Mouse (Mus musculus) hindbrain, embryonic 10.5 days (tissue): Measurements from ENCODE around the gene Cd164l2. TPM values are rescaled to one million over a fixed set of nuclear protein-coding genes. Genes with fewer than 3 reads are reported as not detected.

Source experiments
- DNase-seq: peaks from one replicate; pipeline ENCODE4 v3.0.0-alpha.2; 2017; ENCODE audit warnings: low spot score
- H3K27ac ChIP-seq: fragments of 300-500 bp; sonication (generic); 2 replicates; pipeline ENCODE4 v1.5.1; 2016; ENCODE audit warnings: mild to moderate bottlenecking, moderate library complexity
- H3K27me3 ChIP-seq: fragments of 300-500 bp; sonication (generic); 2 replicates; pipeline ENCODE4 v1.6.1; 2016; ENCODE audit warnings: mild to moderate bottlenecking; ENCODE audit not compliant: poor library complexity, insufficient read depth, severe bottlenecking
- H3K36me3 ChIP-seq: fragments of 300-500 bp; sonication (generic); 2 replicates; pipeline ENCODE4 v1.6.1; 2016; ENCODE audit warnings: mild to moderate bottlenecking, moderate library complexity
- H3K4me1 ChIP-seq: fragments of 300-500 bp; sonication (generic); replicated peaks from 2 replicates; pipeline ENCODE4 v1.6.1; 2016; ENCODE audit warnings: mild to moderate bottlenecking
- H3K4me3 ChIP-seq: fragments of 300-500 bp; sonication (generic); 2 replicates; pipeline ENCODE4 v1.5.1; 2016; ENCODE audit warnings: mild to moderate bottlenecking, moderate library complexity
- H3K9me3 ChIP-seq: fragments of 300-500 bp; sonication (generic); 2 replicates; pipeline ENCODE4 v1.6.1; 2016; ENCODE audit warnings: mild to moderate bottlenecking, moderate library complexity
- WGBS: fragments of 180-500 bp; shearing (Covaris S2); methylation state at CpG from one replicate; pipeline ENCODE4 v1.1.7; 2016; 5-methylcytosine and 5-hydroxymethylcytosine counted together
- polyA plus RNA-seq: library from polyadenylated mRNA; unstranded; fragments of >200 nt; fragmentation: Nextera tagmentation; extraction: Ambion mirVana; gene quantifications from 2 replicates; pipeline ENCODE4 v1.2.1, GENCODE M21; 2016

Gene Cd164l2
- polyA plus RNA-seq, 1 experiment from 2014 or later = 1.1 TPM

- 82% methylated on average over 5 of the region's 5 CpGs for WGBS
- H3K27ac ChIP-seq = no peak overlapping the region
- no peaks in the 10 kb centered on the region for H3K36me3 ChIP-seq
- no peak overlapping the region for H3K4me3 ChIP-seq
- DNase-seq = no peak
- peaks cover 6% of the 10 kb centered on the region for H3K4me1 ChIP-seq
- no peaks in the 10 kb centered on the region for H3K9me3 ChIP-seq
- H3K27me3 ChIP-seq = peaks cover 59% of the 10 kb centered on the region
Measured at GRCm38 (mm10) chr4:133235415-133235814, 23.5 kb downstream of the Cd164l2 start.

DNA sequence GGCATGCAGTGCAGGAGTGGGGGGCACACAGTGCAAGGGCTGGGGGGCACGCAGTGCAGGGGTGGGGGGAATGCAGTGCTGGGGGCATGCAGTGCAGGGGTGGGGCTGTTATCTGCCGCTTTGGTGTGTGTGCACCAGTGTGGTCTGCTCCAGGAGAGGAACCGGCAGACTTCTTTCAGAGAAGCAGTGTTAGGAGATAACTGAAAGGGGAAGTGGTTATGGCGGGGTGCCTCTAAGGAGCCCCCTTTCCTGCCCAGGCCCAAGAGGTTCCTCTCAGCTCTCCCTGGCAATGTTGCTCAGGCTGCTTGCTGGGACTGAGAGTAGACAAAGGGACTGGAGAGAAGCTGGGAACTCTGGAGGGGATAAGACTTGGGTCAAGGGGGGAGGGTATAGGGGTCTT is 26.0 kb downstream of the Cd164l2 start:
- Histone ChIP-seq H3K4me3 (no peak overlapping the region), H3K9me3 (no peaks in the 10 kb centered on the region), H3K27me3 (peaks cover 76% of the 10 kb centered on the region), H3K27ac (peak overlapping the region; percentile 40; the same call in 1 of the 2 replicates), H3K36me3 (no peaks in the 10 kb centered on the region), H3K4me1 (peaks cover 29% of the 10 kb centered on the region)
- no peak for DNase-seq
- 81% methylated on average over 4 of the region's 4 CpGs for WGBS

GRCm38 (mm10) chr4:133240490-133240921 is 28.6 kb downstream of the Cd164l2 start, which contains the start of gene Map3k6:
Gene Map3k6, plus strand, starts transcription at chr4:133240818.
- Histone ChIP-seq H3K4me3 (peak within 1 kb of the TSS; percentile 67), H3K36me3 (no peaks in the 10 kb centered on the region), H3K27ac (peak within 1 kb of the TSS; percentile 86), H3K4me1 (peaks cover 38% of the 10 kb centered on the region), H3K9me3 (no peaks in the 10 kb centered on the region), H3K27me3 (peaks cover 92% of the 10 kb centered on the region)
- DNase-seq = peak; percentile 39
- WGBS = 5% methylated on average over 16 of the region's 16 CpGs

- H3K36me3 ChIP-seq = no peaks in the 10 kb centered on the region
- peak overlapping the region; percentile 67 for H3K4me3 ChIP-seq
- H3K27me3 ChIP-seq = peaks cover 93% of the 10 kb centered on the region
- H3K27ac ChIP-seq = peak overlapping the region; percentile 86
- peaks cover 38% of the 10 kb centered on the region for H3K4me1 ChIP-seq
- no peaks in the 10 kb centered on the region for H3K9me3 ChIP-seq
- peak; percentile 93 for DNase-seq
- WGBS = under 1% methylated on average over 78 of the region's 78 CpGs
Measured at GRCm38 (mm10) chr4:133240934-133241908, 29.3 kb downstream of the Cd164l2 start.

DNA sequence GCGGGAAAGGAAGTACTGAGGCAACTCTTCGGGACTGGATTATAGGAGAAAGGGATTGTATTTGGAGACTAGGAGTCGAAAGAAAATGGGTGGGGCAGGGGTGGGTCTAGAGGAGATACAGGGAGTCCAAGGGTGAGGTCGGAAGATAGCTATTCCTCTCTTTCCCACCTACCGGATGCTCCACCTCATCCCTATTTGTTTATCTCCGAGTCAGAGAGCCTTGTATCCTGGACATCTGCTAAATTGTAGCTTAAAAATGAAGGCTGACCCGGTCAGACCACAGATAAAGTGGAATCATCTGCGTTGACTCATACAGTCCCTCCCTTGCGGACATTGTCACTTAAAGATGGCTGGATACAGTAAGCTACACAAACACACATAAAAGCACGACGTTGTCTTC is 30.0 kb downstream of the Cd164l2 start:
- Histone ChIP-seq H3K9me3 (no peaks in the 10 kb centered on the region), H3K36me3 (no peaks in the 10 kb centered on the region), H3K4me1 (peaks cover 42% of the 10 kb centered on the region), H3K27ac (no peak overlapping the region), H3K4me3 (peak overlapping the region; percentile 67), H3K27me3 (peaks cover 96% of the 10 kb centered on the region)
- DNase-seq = no peak
- 33% methylated on average over 11 of the region's 11 CpGs for WGBS

- Histone ChIP-seq H3K27me3 (peaks cover 96% of the 10 kb centered on the region), H3K4me1 (peaks cover 47% of the 10 kb centered on the region)
- WGBS = 51% methylated on average over 9 of the region's 9 CpGs
Measured at GRCm38 (mm10) chr4:133242710-133243109, 30.8 kb downstream of the Cd164l2 start.

DNA sequence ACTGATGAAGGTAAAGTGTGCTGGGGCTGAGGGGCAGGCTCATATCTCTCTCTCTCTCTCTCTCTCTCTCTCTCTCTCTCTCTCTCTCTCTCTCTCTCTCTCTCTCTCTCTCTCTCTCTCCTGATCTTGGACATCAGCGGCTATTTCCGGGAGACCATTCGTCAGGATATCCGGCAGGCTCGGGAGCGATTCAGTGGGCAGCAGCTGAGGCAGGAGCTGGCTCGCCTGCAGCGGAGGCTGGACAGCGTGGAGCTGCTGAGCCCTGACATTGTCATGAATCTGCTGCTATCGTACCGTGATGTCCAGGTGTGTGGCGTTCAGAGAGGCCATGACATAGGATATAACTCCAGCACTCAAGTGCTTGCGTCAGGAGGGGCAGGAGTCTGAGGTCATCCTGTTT is 31.6 kb downstream of the Cd164l2 start:
- Histone ChIP-seq H3K4me1 (peaks cover 44% of the 10 kb centered on the region), H3K4me3 (no peak overlapping the region), H3K27ac (0 out of 2 replicates have a peak overlapping the region, but pooled peaks have one; percentile 16), H3K27me3 (peaks cover 98% of the 10 kb centered on the region), H3K9me3 (no peaks in the 10 kb centered on the region), H3K36me3 (no peaks in the 10 kb centered on the region)
- WGBS = 52% methylated on average over 13 of the region's 13 CpGs
- DNase-seq = no peak

More at GRCm38 (mm10) chr4:133242710-133243109, 30.8 kb downstream of the Cd164l2 start:
- no peaks in the 10 kb centered on the region for H3K9me3 ChIP-seq
- no peak for DNase-seq
- no peak overlapping the region for H3K4me3 ChIP-seq
- H3K27ac ChIP-seq = no peak overlapping the region
- H3K36me3 ChIP-seq = no peaks in the 10 kb centered on the region

DNA sequence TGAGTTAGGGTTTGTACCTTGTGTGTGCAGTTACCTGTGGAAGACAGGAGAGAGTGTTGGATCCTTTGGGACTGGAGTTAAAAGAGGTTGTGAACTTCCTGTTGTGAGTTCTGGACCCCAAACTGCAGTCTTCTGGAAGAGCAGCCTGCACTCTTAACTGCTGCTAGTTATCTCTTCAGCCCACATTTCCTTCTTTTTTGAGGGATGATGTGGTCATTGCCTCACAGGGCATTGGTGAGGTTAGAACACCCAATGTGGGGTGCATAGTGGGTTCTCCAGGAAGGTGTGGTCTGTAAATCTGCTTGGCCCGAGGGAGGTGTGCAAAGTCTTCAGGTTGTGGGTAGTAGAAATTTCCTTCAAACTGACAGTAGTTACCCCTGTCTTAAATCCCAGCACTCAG is 32.4 kb downstream of the Cd164l2 start:
- Histone ChIP-seq H3K4me3 (no peak overlapping the region), H3K9me3 (no peaks in the 10 kb centered on the region), H3K27me3 (peaks cover 98% of the 10 kb centered on the region), H3K36me3 (no peaks in the 10 kb centered on the region), H3K27ac (no peak overlapping the region), H3K4me1 (peaks cover 44% of the 10 kb centered on the region)
- DNase-seq = no peak
- 78% methylated on average over 1 of the region's 1 CpGs for WGBS

DNA sequence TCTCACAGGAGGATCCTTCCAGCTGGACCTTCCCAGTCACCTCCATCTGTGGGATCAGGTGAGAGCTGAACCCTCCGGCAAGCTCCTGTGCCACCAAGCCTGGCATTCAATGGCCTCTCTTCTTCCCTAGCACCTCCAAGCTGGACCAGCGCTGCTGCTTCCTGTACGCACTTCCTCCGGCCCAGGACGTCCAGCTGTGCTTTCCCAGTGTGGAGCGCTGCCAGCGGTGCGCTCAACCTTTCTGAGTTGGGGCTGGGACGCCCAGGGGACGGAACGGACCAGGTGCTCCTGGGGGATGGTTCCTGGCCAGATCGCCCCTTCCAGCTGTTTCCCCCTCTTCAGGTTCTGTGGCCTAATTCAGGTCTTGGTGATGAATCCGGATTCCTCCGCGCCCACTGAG is 35.1 kb downstream of the Cd164l2 start:
- Histone ChIP-seq H3K36me3 (no peaks in the 10 kb centered on the region), H3K27me3 (peaks cover 100% of the 10 kb centered on the region), H3K9me3 (no peaks in the 10 kb centered on the region), H3K27ac (no peak overlapping the region), H3K4me3 (no peak overlapping the region), H3K4me1 (peaks cover 50% of the 10 kb centered on the region)
- no peak for DNase-seq
- WGBS = 26% methylated on average over 15 of the region's 15 CpGs

- peaks cover 100% of the 10 kb centered on the region for H3K27me3 ChIP-seq
- H3K4me1 ChIP-seq = peaks cover 46% of the 10 kb centered on the region
- DNase-seq = no peak
- no peaks in the 10 kb centered on the region for H3K9me3 ChIP-seq
- 79% methylated on average over 13 of the region's 13 CpGs for WGBS
- H3K27ac ChIP-seq = no peak overlapping the region
- no peak overlapping the region for H3K4me3 ChIP-seq
- H3K36me3 ChIP-seq = no peaks in the 10 kb centered on the region
Measured at GRCm38 (mm10) chr4:133247806-133248449, 36.0 kb downstream of the Cd164l2 start.

DNA sequence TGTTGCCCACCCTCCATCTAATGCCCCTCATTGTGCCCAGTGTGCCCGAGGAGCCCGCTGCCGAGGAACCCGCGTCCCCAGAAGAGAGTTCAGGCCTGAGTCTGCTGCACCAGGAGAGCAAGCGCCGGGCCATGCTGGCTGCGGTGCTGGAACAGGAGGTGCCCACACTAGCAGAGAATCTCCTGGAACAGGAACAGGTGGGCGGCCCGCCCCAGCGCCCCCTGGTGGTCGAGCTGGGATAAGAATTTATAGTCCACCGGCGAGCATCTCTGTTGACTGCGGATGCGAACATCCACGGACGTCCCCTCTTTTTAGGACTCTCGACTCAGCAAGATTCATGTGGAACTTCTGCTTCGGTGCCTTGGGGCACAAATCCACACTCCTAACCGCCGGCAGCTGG is 38.7 kb downstream of the Cd164l2 start:
- peaks cover 100% of the 10 kb centered on the region for H3K27me3 ChIP-seq
- H3K4me3 ChIP-seq = peak overlapping the region; percentile 53
- H3K36me3 ChIP-seq = no peaks in the 10 kb centered on the region
- H3K9me3 ChIP-seq = no peaks in the 10 kb centered on the region
- DNase-seq = peak; percentile 86
- H3K27ac ChIP-seq = peak overlapping the region; percentile 66
- 4% methylated on average over 22 of the region's 22 CpGs for WGBS
- H3K4me1 ChIP-seq = peaks cover 43% of the 10 kb centered on the region

- Histone ChIP-seq H3K36me3 (no peaks in the 10 kb centered on the region), H3K9me3 (no peaks in the 10 kb centered on the region), H3K27me3 (peaks cover 100% of the 10 kb centered on the region), H3K4me3 (peak overlapping the region; percentile 53), H3K4me1 (peaks cover 43% of the 10 kb centered on the region), H3K27ac (no peak overlapping the region)
- peak; percentile 36 for DNase-seq
- WGBS = 2% methylated on average over 31 of the region's 31 CpGs
Measured at GRCm38 (mm10) chr4:133251214-133251613, 39.3 kb downstream of the Cd164l2 start.

- peak overlapping the region; percentile 53; the same call in 1 of the 2 replicates for H3K4me3 ChIP-seq
- no peak overlapping the region for H3K27ac ChIP-seq
- WGBS = 41% methylated on average over 4 of the region's 4 CpGs
- H3K9me3 ChIP-seq = no peaks in the 10 kb centered on the region
- H3K4me1 ChIP-seq = peaks cover 42% of the 10 kb centered on the region
- DNase-seq = no peak
- no peaks in the 10 kb centered on the region for H3K36me3 ChIP-seq
- H3K27me3 ChIP-seq = peaks cover 100% of the 10 kb centered on the region
Measured at GRCm38 (mm10) chr4:133252089-133252488, 40.2 kb downstream of the Cd164l2 start.
